Mouse (Mus musculus) kidney, adult 2 months (tissue): Measurements from ENCODE around the gene Gm5447.

Experiments used
- CTCF ChIP-seq: fragments of 200-500 bp; conservative IDR thresholded peaks from 2 replicates; pipeline ENCODE4 v1.5.1; 2011; ENCODE audit warnings: low read depth, mild to moderate bottlenecking, control low read depth, low read length, moderate library complexity, mixed read lengths; ENCODE audit not compliant: insufficient read depth, insufficient read length
- POLR2A ChIP-seq: fragments of 200-500 bp; IDR thresholded peaks from one replicate; pipeline ENCODE4 v1.6.1; 2011; ENCODE audit warnings: low read depth, low read length, control low read depth

GRCm38 (mm10) chr13:30947540-30947939 is 26.5 kb upstream of the Gm5447 start, which contains the start of gene Hus1b:
- TF ChIP-seq POLR2A (no peak), CTCF (no peak)
